Mouse (Mus musculus): ENCODE results near the gene Trim65.

DNA sequence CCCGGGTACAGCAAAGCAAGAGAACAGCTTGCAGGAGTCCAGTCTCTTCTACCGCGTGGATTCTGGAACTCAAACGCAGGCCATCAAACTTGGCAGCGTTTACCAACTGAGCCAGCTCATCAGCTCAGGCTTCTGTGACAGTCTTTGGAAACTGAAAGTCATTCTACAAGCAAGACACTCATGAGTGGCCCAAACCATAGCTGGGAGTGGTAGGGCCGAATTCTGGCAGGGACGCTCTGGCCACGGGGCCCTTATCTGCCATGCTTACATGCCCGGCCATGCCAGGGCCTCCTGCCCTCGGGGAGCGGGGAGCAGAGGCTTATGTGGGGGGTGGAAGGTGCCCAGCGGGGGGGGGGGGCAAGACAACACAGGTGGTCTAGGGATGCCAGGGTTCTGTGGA is 27.4 kb downstream of the Trim65 start:
- TF ChIP-seq POLR2A (IDR thresholded peaks at IDR 0.05; ENCODE audit: low read depth, low read length) (no peak), CTCF (conservative IDR thresholded peaks at IDR 0.05; ENCODE audit: insufficient read depth, insufficient read length, low read depth, low read length) (no peak)
